Mouse (Mus musculus) midbrain, embryonic 14.5 days (tissue): Measurements from ENCODE around the gene Mxra8. TPM values are rescaled to one million over a fixed set of nuclear protein-coding genes. Genes with fewer than 3 reads are reported as not detected.

Experiments used
- ATAC-seq: fragments of 200-750 bp; cut with Nextera tagmentation; 2 replicates; pipeline ENCODE4 v1.8.0; 2017; ENCODE audit warnings: moderate number of reproducible peaks, moderate library complexity; ENCODE audit not compliant: low FRiP score, low TSS enrichment
- DNase-seq: peaks from one replicate; pipeline ENCODE4 v3.0.0-alpha.2; 2015
- H3K27ac ChIP-seq: fragments of 300-500 bp; sonication (generic); replicated peaks from 2 replicates; pipeline ENCODE4 v1.5.1; 2014; ENCODE audit warnings: mild to moderate bottlenecking, low read depth, low read length, moderate library complexity
- H3K27me3 ChIP-seq: fragments of 300-500 bp; sonication (generic); 2 replicates; pipeline ENCODE4 v1.6.1; 2014; ENCODE audit warnings: low read length, control low read depth, mixed read lengths; ENCODE audit not compliant: control insufficient read depth, insufficient read depth
- H3K36me3 ChIP-seq: fragments of 300-500 bp; sonication (generic); 2 replicates; pipeline ENCODE4 v1.6.1; 2014; ENCODE audit warnings: low read length, control low read depth; ENCODE audit not compliant: control insufficient read depth, insufficient read depth
- H3K4me1 ChIP-seq: fragments of 300-500 bp; sonication (generic); 2 replicates; pipeline ENCODE4 v1.6.1; 2014; ENCODE audit warnings: mild to moderate bottlenecking, antibody characterized with exemption, low read length, control low read depth; ENCODE audit not compliant: control insufficient read depth, insufficient read depth
- H3K4me2 ChIP-seq: fragments of 300-500 bp; sonication (generic); 2 replicates; pipeline ENCODE4 v1.6.1; 2014; ENCODE audit warnings: mild to moderate bottlenecking, low read length, moderate library complexity
- H3K4me3 ChIP-seq: fragments of 300-500 bp; sonication (generic); replicated peaks from 2 replicates; pipeline ENCODE4 v1.5.1; 2014; ENCODE audit warnings: low read depth, low read length
- H3K9ac ChIP-seq: fragments of 300-500 bp; sonication (generic); replicated peaks from 2 replicates; pipeline ENCODE4 v1.6.1; 2014; ENCODE audit warnings: mild to moderate bottlenecking, low read length, moderate library complexity
- H3K9me3 ChIP-seq: fragments of 300-500 bp; sonication (generic); 2 replicates; pipeline ENCODE4 v1.6.1; 2016; ENCODE audit warnings: low read length, control low read depth, mixed read lengths; ENCODE audit not compliant: control insufficient read depth
- WGBS: fragments of 180-500 bp; shearing (Covaris S2); extraction: QIAGEN DNeasy Blood & Tissue Kit; methylation state at CpG from one replicate; pipeline ENCODE4 v1.1.7; 2014; 5-methylcytosine and 5-hydroxymethylcytosine counted together
- polyA plus RNA-seq: library from polyadenylated mRNA; unstranded; fragments of >200 nt; fragmentation: Nextera tagmentation; extraction: Ambion mirVana; gene quantifications from 2 replicates; pipeline ENCODE4 v1.2.1, GENCODE M21; 2014

The Mxra8 gene
- polyA plus RNA-seq, 1 experiment from 2014 or later = 17.5 TPM

DNA sequence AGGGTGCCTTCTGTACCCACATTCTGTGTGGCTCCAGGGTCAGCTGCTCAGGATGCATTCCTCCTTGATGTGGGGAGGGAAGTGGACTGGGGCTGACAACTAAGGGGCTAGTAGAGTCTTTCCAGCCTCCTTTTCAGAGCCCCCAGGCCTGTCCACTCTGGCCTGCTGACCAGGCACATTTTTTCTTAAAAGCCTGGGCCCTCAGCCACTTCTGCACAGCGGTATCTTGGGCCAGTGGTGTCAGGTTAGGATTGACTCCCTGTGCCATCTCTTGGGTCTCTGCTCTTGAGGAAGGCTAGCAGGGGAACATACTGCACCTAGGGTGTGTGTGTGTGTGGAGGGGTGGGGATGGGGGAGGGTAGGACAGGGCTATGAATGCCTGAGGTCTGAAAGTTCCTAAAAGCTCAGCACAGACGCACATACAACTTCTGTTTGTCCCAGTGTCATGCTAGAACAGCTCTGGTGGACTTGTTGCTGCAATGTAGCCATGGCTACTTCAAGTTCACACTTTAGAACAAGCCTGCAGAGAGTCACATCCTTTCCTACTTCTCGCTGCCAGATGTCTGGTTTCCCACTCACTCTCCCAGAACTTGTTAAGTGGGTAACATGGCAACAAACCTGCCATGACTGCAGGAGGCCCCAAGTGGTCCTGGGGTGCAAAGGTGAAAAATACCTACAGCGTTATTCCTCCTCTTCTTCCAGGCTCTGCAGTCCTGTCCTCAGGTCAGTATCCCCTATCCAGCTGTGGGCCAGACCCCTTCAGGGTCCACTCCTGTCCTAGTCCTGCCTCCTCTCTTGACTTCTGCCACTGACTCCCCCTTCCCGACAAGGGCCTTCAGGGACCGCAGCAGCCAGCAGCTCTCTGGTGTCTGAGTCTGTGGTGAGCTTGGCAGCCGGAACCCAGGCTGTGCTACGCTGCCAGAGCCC, 859 bp downstream of the Mxra8 start:
- ATAC-seq (no peak), DNase-seq (no peak)
- WGBS = 8% methylated on average over 8 of the region's 8 CpGs
- H3K4me1 ChIP-seq = peaks cover 10% of the 10 kb centered on the region; the same call in 1 of the 2 replicates
- H3K27me3 ChIP-seq = no peaks in the 10 kb centered on the region; the same call in none of the 2 replicates
- H3K27ac ChIP-seq = no peak overlapping the region
- H3K9me3 ChIP-seq = no peaks in the 10 kb centered on the region
- peak overlapping the region; percentile 24 for H3K4me3 ChIP-seq
- peak overlapping the region; percentile 49 for H3K4me2 ChIP-seq
- no peaks in the 10 kb centered on the region for H3K36me3 ChIP-seq
- peak overlapping the region; percentile 26; the same call in 1 of the 2 replicates for H3K9ac ChIP-seq

DNA sequence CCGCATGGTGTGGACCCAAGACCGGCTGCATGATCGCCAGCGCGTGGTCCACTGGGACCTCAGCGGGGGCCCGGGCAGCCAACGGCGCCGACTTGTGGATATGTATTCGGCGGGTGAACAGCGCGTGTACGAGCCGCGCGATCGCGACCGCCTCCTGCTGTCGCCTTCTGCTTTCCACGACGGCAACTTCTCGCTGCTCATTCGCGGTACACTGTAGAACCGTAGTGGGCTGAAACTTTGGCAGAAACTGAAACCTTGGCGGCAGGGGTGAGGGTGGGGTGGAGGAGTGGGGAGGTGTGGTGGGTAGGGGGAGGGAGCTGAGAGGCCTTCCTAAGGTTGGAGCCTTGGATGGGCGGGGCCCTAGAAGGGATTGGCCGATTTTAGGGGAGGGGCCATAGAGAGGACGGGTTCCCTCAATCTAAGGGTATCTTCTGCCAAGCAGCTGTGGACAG, 1.5 kb downstream of the Mxra8 start:
- Histone ChIP-seq H3K4me2 (peak overlapping the region; percentile 49), H3K4me1 (peaks cover 10% of the 10 kb centered on the region; the same call in 1 of the 2 replicates), H3K9me3 (no peaks in the 10 kb centered on the region), H3K9ac (0 out of 2 replicates have a peak overlapping the region, but pooled peaks have one; percentile 26), H3K36me3 (no peaks in the 10 kb centered on the region), H3K27me3 (no peaks in the 10 kb centered on the region; the same call in none of the 2 replicates), H3K27ac (no peak overlapping the region), H3K4me3 (peak overlapping the region; percentile 24)
- peak; percentile 45 for DNase-seq
- WGBS = under 1% methylated on average over 32 of the region's 32 CpGs
- ATAC-seq = peak; percentile 32; the same call in 1 of the 2 replicates

DNA sequence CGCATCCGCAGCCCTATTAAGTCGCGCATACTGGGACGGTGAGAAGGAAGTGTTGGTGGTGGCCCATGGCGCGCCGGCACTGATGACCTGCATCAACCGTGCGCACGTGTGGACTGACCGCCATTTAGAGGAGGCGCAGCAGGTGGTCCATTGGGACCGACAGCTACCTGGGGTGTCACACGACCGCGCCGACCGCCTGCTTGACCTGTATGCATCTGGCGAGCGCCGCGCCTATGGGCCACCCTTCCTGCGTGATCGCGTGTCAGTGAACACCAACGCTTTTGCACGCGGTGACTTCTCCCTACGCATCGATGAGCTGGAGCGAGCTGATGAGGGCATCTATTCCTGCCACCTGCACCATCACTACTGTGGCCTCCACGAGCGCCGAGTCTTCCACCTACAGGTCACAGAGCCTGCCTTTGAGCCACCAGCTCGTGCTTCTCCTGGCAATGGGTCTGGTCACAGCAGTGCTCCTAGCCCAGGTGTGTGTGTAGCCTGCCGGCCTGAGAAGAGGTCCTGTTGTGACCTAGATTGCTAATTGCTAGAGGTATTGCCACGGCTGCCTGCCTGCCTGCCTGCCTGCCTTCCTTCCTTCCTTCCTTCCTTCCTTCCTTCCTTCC, 2.3 kb downstream of the Mxra8 start:
- ATAC-seq (0 out of 2 replicates have a peak, but pooled peaks have one; percentile 4), DNase-seq (no peak)
- Histone ChIP-seq H3K9me3 (no peaks in the 10 kb centered on the region), H3K4me3 (no peak overlapping the region), H3K9ac (0 out of 2 replicates have a peak overlapping the region, but pooled peaks have one; percentile 6), H3K4me1 (peaks cover 15% of the 10 kb centered on the region), H3K27ac (no peak overlapping the region), H3K36me3 (no peaks in the 10 kb centered on the region), H3K27me3 (no peaks in the 10 kb centered on the region; the same call in none of the 2 replicates), H3K4me2 (peak overlapping the region; percentile 49)
- 38% methylated on average over 38 of the region's 38 CpGs for WGBS

DNA sequence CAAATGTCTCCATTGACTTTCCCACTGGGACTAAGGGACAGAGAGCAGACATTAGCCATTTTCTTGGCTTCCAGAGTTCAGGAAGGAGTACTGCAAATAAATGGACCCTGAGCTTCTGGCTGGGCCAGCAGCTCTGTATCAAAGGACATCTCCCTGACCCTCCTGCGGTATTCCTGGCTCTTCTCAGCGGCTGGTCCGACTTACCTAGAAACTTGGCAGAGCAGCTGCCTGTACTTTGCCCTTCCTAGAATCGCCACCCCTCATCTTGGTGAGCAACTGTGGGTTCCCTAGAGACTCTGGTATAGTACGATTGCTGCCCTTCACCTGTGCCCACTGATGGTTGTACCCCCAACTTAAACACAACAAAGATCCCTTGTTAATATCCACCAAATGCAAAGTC, 3.8 kb downstream of the Mxra8 start:
- no peak overlapping the region for H3K4me3 ChIP-seq
- no peaks in the 10 kb centered on the region for H3K36me3 ChIP-seq
- no peak overlapping the region for H3K27ac ChIP-seq
- H3K4me2 ChIP-seq = no peak overlapping the region
- H3K9ac ChIP-seq = no peak overlapping the region
- H3K27me3 ChIP-seq = no peaks in the 10 kb centered on the region; the same call in none of the 2 replicates
- no peak for ATAC-seq
- peaks cover 21% of the 10 kb centered on the region for H3K4me1 ChIP-seq
- WGBS = 95% methylated on average over 5 of the region's 5 CpGs
- no peak for DNase-seq
- H3K9me3 ChIP-seq = no peaks in the 10 kb centered on the region

DNA sequence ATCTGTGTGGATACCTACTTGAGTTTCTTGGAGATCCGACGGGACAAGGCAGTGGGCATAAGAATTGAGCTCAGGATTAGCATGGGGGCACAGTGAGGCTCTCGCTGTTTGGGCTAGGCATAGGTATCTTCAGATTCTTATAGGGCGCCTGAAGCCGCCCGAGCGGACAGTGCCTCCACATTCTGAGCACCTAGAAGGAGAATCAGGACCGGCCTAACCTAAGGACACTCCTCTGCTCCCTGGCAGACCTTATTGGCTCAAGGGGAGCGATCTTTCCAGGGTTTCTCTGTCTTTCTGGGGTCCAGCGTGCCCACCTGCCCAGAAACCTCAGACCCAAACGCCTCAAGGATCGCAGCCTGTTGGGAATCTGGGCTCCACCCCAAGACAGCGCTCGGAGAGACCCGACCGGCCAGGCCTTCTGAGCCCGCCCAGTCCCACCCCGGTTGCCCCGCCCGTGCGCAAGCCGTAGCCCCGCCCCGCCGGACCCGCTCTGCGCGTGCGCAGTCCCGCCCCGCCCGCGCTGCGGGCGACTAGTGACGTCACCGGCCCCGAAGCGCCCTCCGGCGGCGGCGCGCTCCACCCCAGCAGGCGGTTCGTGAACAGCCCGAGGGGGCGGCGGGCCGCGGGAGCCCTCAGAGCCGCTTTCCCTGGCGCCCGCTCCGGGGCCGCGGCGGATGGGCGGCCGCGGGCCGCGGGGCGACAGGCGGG, 7.5 kb downstream of the Mxra8 start, which contains the start of gene Dvl1:
TSS of gene Dvl1 (plus strand) at position 532 of the 708 bp plus-strand sequence.
- Histone ChIP-seq H3K9ac (peak within 1 kb of the TSS; percentile 91), H3K4me3 (peak within 1 kb of the TSS; percentile 85), H3K4me2 (peak within 1 kb of the TSS; percentile 95), H3K27me3 (no peaks in the 10 kb centered on the region; the same call in 1 of the 2 replicates), H3K4me1 (peaks cover 25% of the 10 kb centered on the region), H3K36me3 (no peaks in the 10 kb centered on the region), H3K9me3 (no peaks in the 10 kb centered on the region), H3K27ac (peak within 1 kb of the TSS; percentile 86)
- ATAC-seq (peak; percentile 88), DNase-seq (peak; percentile 96)
- WGBS = 2% methylated on average over 65 of the region's 65 CpGs

GRCm38 (mm10) chr4:155847591-155848352, 8.3 kb downstream of the Mxra8 start:
- H3K27me3 ChIP-seq = no peaks in the 10 kb centered on the region
- H3K4me2 ChIP-seq = peak overlapping the region; percentile 95
- peak; percentile 51 for ATAC-seq
- peak overlapping the region; percentile 86 for H3K27ac ChIP-seq
- 1% methylated on average over 66 of the region's 69 CpGs for WGBS
- peak; percentile 65 for DNase-seq
- H3K9me3 ChIP-seq = no peaks in the 10 kb centered on the region
- no peaks in the 10 kb centered on the region for H3K36me3 ChIP-seq
- H3K4me3 ChIP-seq = peak overlapping the region; percentile 85
- peaks cover 25% of the 10 kb centered on the region for H3K4me1 ChIP-seq
- peak overlapping the region; percentile 91 for H3K9ac ChIP-seq

GRCm38 (mm10) chr4:155848434-155849095, 9.1 kb downstream of the Mxra8 start:
- Histone ChIP-seq H3K4me1 (peaks cover 25% of the 10 kb centered on the region), H3K4me2 (peak overlapping the region; percentile 95), H3K4me3 (peak overlapping the region; percentile 85), H3K9me3 (no peaks in the 10 kb centered on the region), H3K36me3 (peaks cover 5% of the 10 kb centered on the region; the same call in 1 of the 2 replicates), H3K27me3 (no peaks in the 10 kb centered on the region), H3K27ac (no peak overlapping the region), H3K9ac (peak overlapping the region; percentile 91)
- ATAC-seq = no peak
- no peak for DNase-seq
- WGBS = 54% methylated on average over 7 of the region's 7 CpGs
